Mouse (Mus musculus): ENCODE measurements around the gene 4931428L18Rik.

- TF ChIP-seq CTCF (IDR thresholded peaks at IDR 0.05; ENCODE audit: low read depth, low read length) (no peak), POLR2A (IDR thresholded peaks at IDR 0.05; ENCODE audit: borderline replicate concordance, low read depth, low read length) (no peak)
These were observed 68.6 kb downstream of the 4931428L18Rik start for GRCm38 (mm10) chr1:31153793-31154349.

Data from bone marrow macrophage, adult 2 months (primary cell).